Mouse (Mus musculus) hindbrain, embryonic 13.5 days (tissue): ENCODE measurements around the gene Zfp287. TPM values are rescaled to one million over a fixed set of nuclear protein-coding genes. Genes with fewer than 3 reads are reported as not detected.
A peak's percentile ranks its signal among the peaks of the same experiment; 100 is the strongest.

ENCODE experiments used
- ATAC-seq: fragments of 200-750 bp; cut with Nextera tagmentation; 2 replicates; pipeline ENCODE4 v1.8.0; 2017; ENCODE audit warnings: moderate TSS enrichment; ENCODE audit not compliant: low FRiP score
- H3K27ac ChIP-seq: fragments of 300-500 bp; sonication (generic); 2 replicates; pipeline ENCODE4 v1.5.1; 2015; ENCODE audit warnings: inconsistent platforms, mild to moderate bottlenecking, moderate library complexity
- H3K27me3 ChIP-seq: fragments of 300-500 bp; sonication (generic); 2 replicates; pipeline ENCODE4 v1.6.1; 2015; ENCODE audit warnings: mild to moderate bottlenecking, inconsistent platforms
- H3K36me3 ChIP-seq: fragments of 300-500 bp; sonication (generic); 2 replicates; pipeline ENCODE4 v1.6.1; 2015; ENCODE audit warnings: mild to moderate bottlenecking, inconsistent platforms
- H3K4me1 ChIP-seq: fragments of 300-500 bp; sonication (generic); replicated peaks from 2 replicates; pipeline ENCODE4 v1.6.1; 2015; ENCODE audit warnings: inconsistent platforms
- H3K4me2 ChIP-seq: fragments of 300-500 bp; sonication (generic); 2 replicates; pipeline ENCODE4 v1.6.1; 2015; ENCODE audit warnings: inconsistent platforms, mild to moderate bottlenecking, moderate library complexity
- H3K4me3 ChIP-seq: fragments of 300-500 bp; sonication (generic); 2 replicates; pipeline ENCODE4 v1.5.1; 2015; ENCODE audit warnings: mild to moderate bottlenecking, inconsistent platforms
- H3K9ac ChIP-seq: fragments of 300-500 bp; sonication (generic); 2 replicates; pipeline ENCODE4 v1.6.1; 2015; ENCODE audit warnings: mild to moderate bottlenecking, inconsistent platforms
- H3K9me3 ChIP-seq: fragments of 300-500 bp; sonication (generic); 2 replicates; pipeline ENCODE4 v1.6.1; 2016; ENCODE audit warnings: inconsistent platforms
- WGBS: fragments of 180-500 bp; shearing (Covaris S2); methylation state at CpG from one replicate; pipeline ENCODE4 v1.1.7; 2015; 5-methylcytosine and 5-hydroxymethylcytosine counted together
- polyA plus RNA-seq: library from polyadenylated mRNA; unstranded; fragments of >200 nt; fragmentation: Nextera tagmentation; extraction: Ambion mirVana; gene quantifications from 2 replicates; pipeline ENCODE4 v1.2.1, GENCODE M21; 2015

Gene Zfp287
- polyA plus RNA-seq, 1 experiment from 2014 or later: 21.3 TPM

- WGBS: 25% methylated on average over 10 of the region's 11 CpGs
- no peaks in the 10 kb centered on the region for H3K4me1 ChIP-seq
- H3K27me3 ChIP-seq: no peaks in the 10 kb centered on the region
- no peak overlapping the region for H3K27ac ChIP-seq
- H3K9ac ChIP-seq: 0 out of 2 replicates have a peak overlapping the region, but pooled peaks have one; percentile 1
- H3K9me3 ChIP-seq: no peaks in the 10 kb centered on the region
- H3K36me3 ChIP-seq: no peaks in the 10 kb centered on the region
- ATAC-seq: peak; percentile 81
- no peak overlapping the region for H3K4me2 ChIP-seq
- no peak overlapping the region for H3K4me3 ChIP-seq
Observed at GRCm38 (mm10) chr11:62693299-62694184, 38.2 kb downstream of the Zfp287 start.

- Histone ChIP-seq H3K27me3 (no peaks in the 10 kb centered on the region), H3K36me3 (no peaks in the 10 kb centered on the region), H3K4me1 (no peaks in the 10 kb centered on the region), H3K4me3 (no peak overlapping the region), H3K4me2 (no peak overlapping the region), H3K27ac (no peak overlapping the region), H3K9me3 (no peaks in the 10 kb centered on the region), H3K9ac (no peak overlapping the region)
- no peak for ATAC-seq
- 93% methylated on average over 3 of the region's 3 CpGs for WGBS
Observed at GRCm38 (mm10) chr11:62691592-62691991, 40.1 kb downstream of the Zfp287 start.

GRCm38 (mm10) chr11:62679954-62680353 lies 51.8 kb downstream of the Zfp287 start:
- H3K4me1 ChIP-seq: peaks cover 7% of the 10 kb centered on the region
- H3K4me3 ChIP-seq: no peak overlapping the region
- ATAC-seq: no peak
- H3K9ac ChIP-seq: no peak overlapping the region
- H3K36me3 ChIP-seq: no peaks in the 10 kb centered on the region
- WGBS: 88% methylated on average over 4 of the region's 4 CpGs
- H3K27ac ChIP-seq: no peak overlapping the region
- no peaks in the 10 kb centered on the region for H3K9me3 ChIP-seq
- no peaks in the 10 kb centered on the region for H3K27me3 ChIP-seq
- H3K4me2 ChIP-seq: no peak overlapping the region

GRCm38 (mm10) chr11:62678778-62679354 lies 52.8 kb downstream of the Zfp287 start:
- no peak for ATAC-seq
- Histone ChIP-seq H3K36me3 (no peaks in the 10 kb centered on the region), H3K4me1 (peaks cover 7% of the 10 kb centered on the region), H3K27me3 (no peaks in the 10 kb centered on the region), H3K27ac (no peak overlapping the region), H3K9ac (no peak overlapping the region), H3K4me2 (no peak overlapping the region), H3K4me3 (no peak overlapping the region), H3K9me3 (no peaks in the 10 kb centered on the region)
- 91% methylated on average over 7 of the region's 7 CpGs for WGBS

GRCm38 (mm10) chr11:62676290-62676596 lies 55.5 kb downstream of the Zfp287 start:
- H3K9ac ChIP-seq: peak overlapping the region; percentile 46; the same call in 1 of the 2 replicates
- 87% methylated on average over 4 of the region's 4 CpGs for WGBS
- no peaks in the 10 kb centered on the region for H3K9me3 ChIP-seq
- H3K27me3 ChIP-seq: no peaks in the 10 kb centered on the region
- no peaks in the 10 kb centered on the region for H3K36me3 ChIP-seq
- no peak overlapping the region for H3K4me2 ChIP-seq
- H3K4me1 ChIP-seq: peaks cover 7% of the 10 kb centered on the region
- no peak for ATAC-seq
- no peak overlapping the region for H3K27ac ChIP-seq
- no peak overlapping the region for H3K4me3 ChIP-seq

GRCm38 (mm10) chr11:62675480-62676289 lies 56.0 kb downstream of the Zfp287 start:
- peak overlapping the region; percentile 56 for H3K9ac ChIP-seq
- H3K27me3 ChIP-seq: no peaks in the 10 kb centered on the region
- H3K4me2 ChIP-seq: peak overlapping the region; percentile 49
- no peaks in the 10 kb centered on the region for H3K36me3 ChIP-seq
- H3K27ac ChIP-seq: peak overlapping the region; percentile 55; the same call in 1 of the 2 replicates
- WGBS: 24% methylated on average over 17 of the region's 17 CpGs
- H3K4me3 ChIP-seq: peak overlapping the region; percentile 22; the same call in 1 of the 2 replicates
- peak; percentile 93 for ATAC-seq
- peaks cover 7% of the 10 kb centered on the region for H3K4me1 ChIP-seq
- no peaks in the 10 kb centered on the region for H3K9me3 ChIP-seq

DNA sequence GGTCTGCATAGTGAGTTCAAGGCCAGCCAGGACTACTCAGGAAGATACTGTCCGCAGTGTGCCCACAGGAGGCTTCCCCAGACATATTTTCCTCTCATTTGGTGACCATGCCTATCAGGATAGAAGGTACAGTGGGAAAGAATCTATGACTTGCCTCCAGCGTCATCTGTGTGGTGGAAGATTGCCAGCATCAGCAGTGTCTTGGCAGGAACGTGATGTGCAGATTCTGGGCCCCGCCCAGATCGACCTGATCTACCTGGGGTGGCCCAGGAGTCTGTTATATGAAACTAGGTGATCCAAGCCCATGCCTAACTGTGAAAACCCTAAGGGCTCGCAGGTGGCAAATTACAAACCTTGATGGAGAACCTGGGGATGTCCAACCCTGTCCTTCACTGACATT lies 61.7 kb downstream of the Zfp287 start:
- H3K36me3 ChIP-seq: 0 out of 2 replicates have a peak, but pooled peaks cover 2% of the 10 kb centered on the region
- 92% methylated on average over 6 of the region's 6 CpGs for WGBS
- H3K9ac ChIP-seq: no peak overlapping the region
- 0 out of 2 replicates have a peak, but pooled peaks cover 8% of the 10 kb centered on the region for H3K4me1 ChIP-seq
- H3K9me3 ChIP-seq: no peaks in the 10 kb centered on the region
- no peak for ATAC-seq
- H3K4me3 ChIP-seq: no peak overlapping the region
- H3K27me3 ChIP-seq: no peaks in the 10 kb centered on the region
- peak overlapping the region; percentile 20; the same call in 1 of the 2 replicates for H3K27ac ChIP-seq
- H3K4me2 ChIP-seq: no peak overlapping the region

GRCm38 (mm10) chr11:62669471-62669870 lies 62.2 kb downstream of the Zfp287 start:
- Histone ChIP-seq H3K27ac (peak overlapping the region; percentile 20; the same call in 1 of the 2 replicates), H3K4me3 (no peak overlapping the region), H3K9me3 (no peaks in the 10 kb centered on the region), H3K9ac (no peak overlapping the region), H3K4me2 (no peak overlapping the region), H3K27me3 (no peaks in the 10 kb centered on the region), H3K36me3 (peaks cover 6% of the 10 kb centered on the region), H3K4me1 (0 out of 2 replicates have a peak, but pooled peaks cover 8% of the 10 kb centered on the region)
- no peak for ATAC-seq
- 61% methylated on average over 12 of the region's 12 CpGs for WGBS

GRCm38 (mm10) chr11:62668986-62669385 lies 62.7 kb downstream of the Zfp287 start:
- H3K9ac ChIP-seq: no peak overlapping the region
- H3K27ac ChIP-seq: no peak overlapping the region
- ATAC-seq: no peak
- 94% methylated on average over 5 of the region's 5 CpGs for WGBS
- 0 out of 2 replicates have a peak, but pooled peaks cover 8% of the 10 kb centered on the region for H3K4me1 ChIP-seq
- H3K4me3 ChIP-seq: no peak overlapping the region
- H3K36me3 ChIP-seq: peaks cover 8% of the 10 kb centered on the region
- H3K27me3 ChIP-seq: no peaks in the 10 kb centered on the region
- H3K4me2 ChIP-seq: no peak overlapping the region
- H3K9me3 ChIP-seq: no peaks in the 10 kb centered on the region

GRCm38 (mm10) chr11:62664250-62664649 lies 67.5 kb downstream of the Zfp287 start:
- Histone ChIP-seq H3K9ac (no peak overlapping the region), H3K27ac (no peak overlapping the region), H3K4me2 (no peak overlapping the region), H3K36me3 (peaks cover 8% of the 10 kb centered on the region), H3K9me3 (no peaks in the 10 kb centered on the region), H3K4me3 (no peak overlapping the region), H3K27me3 (no peaks in the 10 kb centered on the region), H3K4me1 (no peaks in the 10 kb centered on the region)
- no peak for ATAC-seq
- WGBS: 93% methylated on average over 6 of the region's 6 CpGs

GRCm38 (mm10) chr11:62660885-62661284 lies 70.8 kb downstream of the Zfp287 start:
- ATAC-seq: no peak
- H3K27me3 ChIP-seq: no peaks in the 10 kb centered on the region
- WGBS: 71% methylated on average over 4 of the region's 4 CpGs
- H3K4me1 ChIP-seq: no peaks in the 10 kb centered on the region
- H3K27ac ChIP-seq: no peak overlapping the region
- no peaks in the 10 kb centered on the region for H3K9me3 ChIP-seq
- H3K4me3 ChIP-seq: no peak overlapping the region
- H3K4me2 ChIP-seq: no peak overlapping the region
- H3K9ac ChIP-seq: no peak overlapping the region
- H3K36me3 ChIP-seq: peaks cover 6% of the 10 kb centered on the region

GRCm38 (mm10) chr11:62652080-62652479 lies 79.6 kb downstream of the Zfp287 start:
- Histone ChIP-seq H3K4me1 (peaks cover 28% of the 10 kb centered on the region), H3K27ac (no peak overlapping the region), H3K9ac (no peak overlapping the region), H3K4me3 (no peak overlapping the region), H3K4me2 (no peak overlapping the region), H3K9me3 (no peaks in the 10 kb centered on the region), H3K36me3 (no peaks in the 10 kb centered on the region), H3K27me3 (no peaks in the 10 kb centered on the region)
- ATAC-seq: no peak
- WGBS: 94% methylated on average over 3 of the region's 3 CpGs
